Mouse (Mus musculus) right cerebral cortex, adult 18-20 months (tissue): ENCODE results near the gene Ctcfl.

Source experiments
- DNase-seq: peaks from one replicate; pipeline ENCODE4 v3.0.0; 2022; ENCODE audit warnings: mixed read lengths

The Ctcfl gene

DNA sequence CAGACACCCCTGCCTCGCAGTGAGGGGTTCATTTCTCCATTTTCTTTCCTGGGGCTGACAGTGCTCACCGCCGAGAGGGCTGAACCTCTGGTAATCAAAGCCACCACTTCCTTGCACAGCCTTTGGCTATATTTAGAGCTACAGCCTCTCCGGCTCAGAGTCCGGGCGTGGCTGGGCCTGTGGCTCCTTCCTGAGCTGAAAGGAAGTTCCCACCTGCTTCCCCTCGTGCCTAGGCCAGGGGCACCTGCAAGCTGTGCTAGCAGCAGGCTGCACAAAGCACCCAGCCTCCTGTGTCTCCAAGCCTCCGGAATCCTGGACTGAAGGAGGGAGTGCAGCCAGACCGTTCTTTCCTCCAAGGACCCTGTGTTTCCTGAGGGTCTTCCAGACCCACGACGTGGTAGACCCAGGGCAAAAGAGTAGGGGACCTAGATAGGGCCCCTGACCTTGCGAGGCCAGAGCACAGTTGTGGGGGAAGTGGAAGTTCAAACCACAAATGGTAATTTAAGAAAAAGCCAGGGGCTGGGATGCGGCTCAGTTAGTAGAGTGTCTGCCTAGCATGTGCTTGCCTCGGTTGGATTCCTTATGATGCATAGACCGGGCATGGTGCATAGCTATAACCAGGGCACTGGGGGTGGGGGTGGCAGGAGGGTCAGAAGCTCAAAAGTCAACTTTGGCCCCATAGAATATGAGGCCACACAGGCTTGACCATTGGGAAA, 72.6 kb downstream of the Ctcfl start:
- no peak for DNase-seq

DNA sequence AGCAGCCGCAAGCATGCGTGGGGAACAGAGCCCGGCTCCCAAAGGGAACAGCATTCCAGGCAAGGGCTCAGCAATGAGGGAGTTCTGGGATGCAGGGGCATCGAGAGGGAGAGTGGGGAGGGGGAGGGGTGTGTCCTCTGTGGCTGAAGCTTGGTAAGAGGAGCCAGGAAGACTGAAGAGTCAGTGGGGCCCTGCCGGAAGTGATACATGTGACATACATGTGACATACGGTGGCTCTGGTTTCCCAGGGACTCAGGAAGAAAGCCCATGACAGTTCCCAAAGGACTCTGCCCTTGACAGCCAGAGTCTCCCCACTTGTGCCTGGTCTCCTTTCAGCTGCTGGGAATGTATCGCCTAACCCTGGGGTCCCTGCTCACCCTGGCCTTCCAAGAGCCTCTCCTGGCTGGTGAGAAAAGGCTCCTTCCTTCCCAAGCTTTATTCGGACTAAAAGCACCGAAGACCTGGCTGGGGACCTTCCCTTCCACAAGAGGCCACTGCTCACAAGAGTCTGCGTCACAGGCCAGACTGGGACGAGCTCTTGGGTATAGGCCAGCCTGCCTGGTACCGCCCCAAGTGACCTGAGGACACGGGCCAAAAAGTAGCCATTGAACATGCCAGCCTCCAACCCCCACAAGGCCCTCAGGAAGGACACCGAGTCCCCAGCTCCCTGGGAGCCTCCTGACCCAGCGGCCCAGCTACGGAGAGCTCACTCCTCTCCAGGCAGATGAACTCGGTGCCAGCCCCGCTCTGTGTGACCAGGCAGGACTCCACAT, 74.9 kb downstream of the Ctcfl start:
- no peak for DNase-seq
